Mouse (Mus musculus): ENCODE data around the gene Lhx1. TPM values are rescaled to one million over a fixed set of nuclear protein-coding genes. Genes with fewer than 3 reads are reported as not detected.

Gene Lhx1
- total and polyA plus RNA-seq, 3 experiments = not detected

- Histone ChIP-seq H3K9ac (ENCODE audit: low read depth, low read length) (no peak overlapping the region), H3K27ac (no peak overlapping the region), H3K4me3 (no peak overlapping the region), H3K4me1 (ENCODE audit: control insufficient read depth, insufficient read depth, low read length) (no peaks in the 10 kb centered on the region; the same call in 1 of the 2 replicates), H3K36me3 (ENCODE audit: control insufficient read depth, insufficient read depth, low read length) (no peaks in the 10 kb centered on the region), H3K27me3 (ENCODE audit: control insufficient read depth, insufficient read depth, low read length) (peaks cover 59% of the 10 kb centered on the region), H3K79me2 (replicated peaks; ENCODE audit: control insufficient read depth, insufficient read depth, low read length) (no peaks in the 10 kb centered on the region)
- 3% methylated on average over 35 of the region's 35 CpGs for whole genome bisulfite sequencing
- TF ChIP-seq EP300 (IDR thresholded peaks at IDR 0.05; ENCODE audit: insufficient read depth, low read depth, low read length) (no peak), CTCF (IDR thresholded peaks at IDR 0.05) (no peak), POLR2A (IDR thresholded peaks at IDR 0.05; ENCODE audit: insufficient read depth, low read depth, low read length) (no peak)
- DNase-seq = peak; percentile 26 to 56
- intact Hi-C loops (cut with DNase I) = no loop called here
Observed at GRCm38 (mm10) chr11:84523841-84524510, 1.4 kb downstream of the Lhx1 start.

DNA sequence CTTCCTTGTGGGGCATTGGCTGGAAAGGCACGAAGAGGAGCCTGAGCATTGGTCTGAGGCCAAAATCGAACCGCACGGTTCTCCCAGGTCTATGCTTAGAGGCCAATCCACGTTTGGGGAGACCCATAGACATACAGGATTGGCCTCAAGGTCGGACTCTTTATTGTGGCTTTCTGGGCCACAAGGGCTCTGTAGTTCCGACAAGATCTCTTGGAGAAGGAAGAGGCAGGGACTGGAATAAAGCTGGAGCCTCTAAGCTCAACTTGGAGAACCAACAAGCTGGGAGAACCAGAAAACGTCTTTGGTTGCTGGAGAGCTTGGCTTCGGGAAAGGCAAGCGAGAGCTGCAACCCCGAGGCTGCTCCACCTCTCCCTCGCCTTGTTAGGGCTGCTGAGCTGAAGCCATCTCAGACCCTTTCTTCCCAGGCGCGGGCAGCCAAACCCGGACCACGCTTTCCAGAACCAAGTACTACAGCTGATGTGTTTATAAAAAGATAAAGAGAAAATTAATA, 2.0 kb downstream of the Lhx1 start:
- 8% methylated on average over 16 of the region's 16 CpGs for WGBS

GRCm38 (mm10) chr11:84522577-84523320, 2.6 kb downstream of the Lhx1 start:
- TF ChIP-seq CTCF (IDR thresholded peaks at IDR 0.05) (no peak), EP300 (IDR thresholded peaks at IDR 0.05; ENCODE audit: insufficient read depth, low read depth, low read length) (no peak), POLR2A (IDR thresholded peaks at IDR 0.05; ENCODE audit: insufficient read depth, low read depth, low read length) (no peak)
- H3K27ac ChIP-seq = no peak overlapping the region
- H3K9ac ChIP-seq (ENCODE audit: low read depth, low read length) = no peak overlapping the region
- no peaks in the 10 kb centered on the region for H3K79me2 ChIP-seq (replicated peaks; ENCODE audit: control insufficient read depth, insufficient read depth, low read length)
- H3K4me3 ChIP-seq = peak overlapping the region; percentile 26
- intact Hi-C loops (cut with DNase I) = no loop called here
- peaks cover 54% of the 10 kb centered on the region for H3K27me3 ChIP-seq (ENCODE audit: control insufficient read depth, insufficient read depth, low read length)
- DNase-seq = peak; percentile 86 to 89
- no peaks in the 10 kb centered on the region for H3K36me3 ChIP-seq (ENCODE audit: control insufficient read depth, insufficient read depth, low read length)
- no peaks in the 10 kb centered on the region; the same call in 1 of the 2 replicates for H3K4me1 ChIP-seq (ENCODE audit: control insufficient read depth, insufficient read depth, low read length)
- 2% methylated on average over 40 of the region's 40 CpGs for WGBS

More for the DNA sequence above, 2.0 kb downstream of the Lhx1 start:
- Histone ChIP-seq H3K27me3 (ENCODE audit: control insufficient read depth, insufficient read depth, low read length) (peaks cover 57% of the 10 kb centered on the region), H3K27ac (no peak overlapping the region), H3K79me2 (replicated peaks; ENCODE audit: control insufficient read depth, insufficient read depth, low read length) (no peaks in the 10 kb centered on the region), H3K36me3 (ENCODE audit: control insufficient read depth, insufficient read depth, low read length) (no peaks in the 10 kb centered on the region), H3K4me3 (no peak overlapping the region), H3K9ac (ENCODE audit: low read depth, low read length) (no peak overlapping the region), H3K4me1 (ENCODE audit: control insufficient read depth, insufficient read depth, low read length) (no peaks in the 10 kb centered on the region; the same call in 1 of the 2 replicates)
- intact Hi-C loops (cut with DNase I) = no loop called here
- DNase-seq = peak in 1 of 2 experiments; percentile 41
- TF ChIP-seq EP300 (IDR thresholded peaks at IDR 0.05; ENCODE audit: insufficient read depth, low read depth, low read length) = no peak
- TF ChIP-seq POLR2A (IDR thresholded peaks at IDR 0.05; ENCODE audit: insufficient read depth, low read depth, low read length) = no peak
- TF ChIP-seq CTCF (IDR thresholded peaks at IDR 0.05) = no peak

- Histone ChIP-seq H3K36me3 (ENCODE audit: control insufficient read depth, insufficient read depth, low read length) (no peaks in the 10 kb centered on the region), H3K79me2 (replicated peaks; ENCODE audit: control insufficient read depth, insufficient read depth, low read length) (no peaks in the 10 kb centered on the region), H3K9ac (ENCODE audit: low read depth, low read length) (no peak overlapping the region), H3K27me3 (ENCODE audit: control insufficient read depth, insufficient read depth, low read length) (peaks cover 46% of the 10 kb centered on the region), H3K4me3 (no peak overlapping the region), H3K4me1 (ENCODE audit: control insufficient read depth, insufficient read depth, low read length) (no peaks in the 10 kb centered on the region; the same call in 1 of the 2 replicates), H3K27ac (no peak overlapping the region)
- intact Hi-C loops (cut with DNase I) = no loop called here
- TF ChIP-seq POLR2A (IDR thresholded peaks at IDR 0.05; ENCODE audit: insufficient read depth, low read depth, low read length) (no peak), CTCF (IDR thresholded peaks at IDR 0.05) (no peak), EP300 (IDR thresholded peaks at IDR 0.05; ENCODE audit: insufficient read depth, low read depth, low read length) (no peak)
- DNase-seq = no peak
- WGBS = 21% methylated on average over 24 of the region's 24 CpGs
Observed at GRCm38 (mm10) chr11:84521751-84522299, 3.5 kb downstream of the Lhx1 start.

GRCm38 (mm10) chr11:84521071-84521390, 4.3 kb downstream of the Lhx1 start:
- no peak overlapping the region for H3K9ac ChIP-seq (ENCODE audit: low read depth, low read length)
- WGBS = 54% methylated on average over 3 of the region's 3 CpGs
- TF ChIP-seq CTCF (IDR thresholded peaks at IDR 0.05) (no peak), EP300 (IDR thresholded peaks at IDR 0.05; ENCODE audit: insufficient read depth, low read depth, low read length) (no peak), POLR2A (IDR thresholded peaks at IDR 0.05; ENCODE audit: insufficient read depth, low read depth, low read length) (no peak)
- intact Hi-C loops (cut with DNase I) = no loop called here
- peaks cover 42% of the 10 kb centered on the region for H3K27me3 ChIP-seq (ENCODE audit: control insufficient read depth, insufficient read depth, low read length)
- H3K36me3 ChIP-seq (ENCODE audit: control insufficient read depth, insufficient read depth, low read length) = no peaks in the 10 kb centered on the region
- no peak for DNase-seq
- H3K27ac ChIP-seq = no peak overlapping the region
- no peak overlapping the region for H3K4me3 ChIP-seq
- no peaks in the 10 kb centered on the region; the same call in 1 of the 2 replicates for H3K4me1 ChIP-seq (ENCODE audit: control insufficient read depth, insufficient read depth, low read length)
- no peaks in the 10 kb centered on the region for H3K79me2 ChIP-seq (replicated peaks; ENCODE audit: control insufficient read depth, insufficient read depth, low read length)

Measured in heart, adult 2 months (tissue).